Mouse (Mus musculus) kidney, embryonic 15.5 days (tissue): ENCODE results near the gene Bok. TPM values are rescaled to one million over a fixed set of nuclear protein-coding genes. Genes with fewer than 3 reads are reported as not detected.
A peak's percentile ranks its signal among the peaks of the same experiment; 100 is the strongest.

ENCODE experiments used
- ATAC-seq: fragments of 200-750 bp; cut with Nextera tagmentation; replicated peaks from 2 replicates; pipeline ENCODE4 v1.8.0; 2017; ENCODE audit warnings: moderate TSS enrichment; ENCODE audit not compliant: low FRiP score
- H3K27ac ChIP-seq: fragments of 300-500 bp; sonication (generic); 2 replicates; pipeline ENCODE4 v1.5.1; 2015; ENCODE audit warnings: mild to moderate bottlenecking, inconsistent platforms
- H3K27me3 ChIP-seq: fragments of 300-500 bp; sonication (generic); 2 replicates; pipeline ENCODE4 v1.6.1; 2015; ENCODE audit warnings: inconsistent platforms
- H3K36me3 ChIP-seq: fragments of 300-500 bp; sonication (generic); 2 replicates; pipeline ENCODE4 v1.6.1; 2015; ENCODE audit warnings: inconsistent platforms
- H3K4me1 ChIP-seq: fragments of 300-500 bp; sonication (generic); 2 replicates; pipeline ENCODE4 v1.6.1; 2015; ENCODE audit warnings: inconsistent platforms
- H3K4me2 ChIP-seq: fragments of 300-500 bp; sonication (generic); 2 replicates; pipeline ENCODE4 v1.6.1; 2015; ENCODE audit warnings: moderate library complexity, mild to moderate bottlenecking, inconsistent platforms
- H3K4me3 ChIP-seq: fragments of 300-500 bp; sonication (generic); replicated peaks from 2 replicates; pipeline ENCODE4 v1.5.1; 2015; ENCODE audit warnings: mild to moderate bottlenecking, inconsistent platforms
- H3K9ac ChIP-seq: fragments of 300-500 bp; sonication (generic); 2 replicates; pipeline ENCODE4 v1.6.1; 2015; ENCODE audit warnings: mild to moderate bottlenecking, inconsistent platforms
- H3K9me3 ChIP-seq: fragments of 300-500 bp; sonication (generic); replicated peaks from 2 replicates; pipeline ENCODE4 v1.6.1; 2016; ENCODE audit warnings: inconsistent platforms
- WGBS: fragments of 180-500 bp; shearing (Covaris S2); methylation state at CpG from one replicate; pipeline ENCODE4 v1.1.7; 2015; ENCODE audit warnings: mixed read lengths; 5-methylcytosine and 5-hydroxymethylcytosine counted together
- polyA plus RNA-seq: library from polyadenylated mRNA; unstranded; fragments of >200 nt; fragmentation: Nextera tagmentation; extraction: Ambion mirVana; gene quantifications from 2 replicates; pipeline ENCODE4 v1.2.1, GENCODE M21; 2015

The Bok gene
- polyA plus RNA-seq, 1 experiment from 2014 or later, result 92.8 TPM

- H3K9me3 ChIP-seq, result no peaks in the 10 kb centered on the region
- WGBS, result 87% methylated on average over 5 of the region's 5 CpGs
- no peak overlapping the region for H3K9ac ChIP-seq
- no peaks in the 10 kb centered on the region for H3K4me1 ChIP-seq
- H3K4me3 ChIP-seq, result no peak overlapping the region
- no peak for ATAC-seq
- H3K36me3 ChIP-seq, result peaks cover 24% of the 10 kb centered on the region
- H3K27ac ChIP-seq, result no peak overlapping the region
- no peak overlapping the region for H3K4me2 ChIP-seq
- H3K27me3 ChIP-seq, result no peaks in the 10 kb centered on the region
These were observed 40.2 kb downstream of the Bok start for GRCm38 (mm10) chr1:93725665-93726064.

- no peaks in the 10 kb centered on the region for H3K9me3 ChIP-seq
- peaks cover 20% of the 10 kb centered on the region for H3K36me3 ChIP-seq
- 89% methylated on average over 3 of the region's 3 CpGs for WGBS
- H3K4me1 ChIP-seq, result no peaks in the 10 kb centered on the region
- no peaks in the 10 kb centered on the region for H3K27me3 ChIP-seq
- no peak overlapping the region for H3K4me2 ChIP-seq
- no peak overlapping the region for H3K9ac ChIP-seq
- no peak overlapping the region for H3K27ac ChIP-seq
- no peak overlapping the region for H3K4me3 ChIP-seq
- no peak for ATAC-seq
These were observed 40.7 kb downstream of the Bok start for GRCm38 (mm10) chr1:93726116-93726515.

- H3K9me3 ChIP-seq, result no peaks in the 10 kb centered on the region
- WGBS, result 50% methylated on average over 3 of the region's 3 CpGs
- H3K36me3 ChIP-seq, result peaks cover 20% of the 10 kb centered on the region
These were observed 41.5 kb downstream of the Bok start for GRCm38 (mm10) chr1:93726974-93727373.

GRCm38 (mm10) chr1:93731103-93731502 lies 45.6 kb downstream of the Bok start:
- Histone ChIP-seq H3K9me3 (no peaks in the 10 kb centered on the region), H3K27me3 (no peaks in the 10 kb centered on the region), H3K36me3 (peaks cover 4% of the 10 kb centered on the region; the same call in 1 of the 2 replicates), H3K27ac (no peak overlapping the region), H3K4me1 (no peaks in the 10 kb centered on the region), H3K4me2 (peak overlapping the region; percentile 14; the same call in 1 of the 2 replicates), H3K4me3 (no peak overlapping the region), H3K9ac (no peak overlapping the region)
- ATAC-seq, result no peak
- 88% methylated on average over 5 of the region's 5 CpGs for WGBS

More at GRCm38 (mm10) chr1:93726974-93727373, 41.5 kb downstream of the Bok start:
- Histone ChIP-seq H3K4me3 (no peak overlapping the region), H3K4me1 (no peaks in the 10 kb centered on the region), H3K4me2 (no peak overlapping the region), H3K27me3 (no peaks in the 10 kb centered on the region), H3K27ac (no peak overlapping the region), H3K9ac (no peak overlapping the region)
- ATAC-seq, result peak; percentile 47

- Histone ChIP-seq H3K27me3 (no peaks in the 10 kb centered on the region), H3K36me3 (peaks cover 4% of the 10 kb centered on the region; the same call in 1 of the 2 replicates), H3K4me1 (no peaks in the 10 kb centered on the region), H3K9ac (no peak overlapping the region), H3K4me2 (no peak overlapping the region), H3K27ac (no peak overlapping the region), H3K4me3 (no peak overlapping the region), H3K9me3 (no peaks in the 10 kb centered on the region)
- no peak for ATAC-seq
- WGBS, result 33% methylated on average over 3 of the region's 3 CpGs
These were observed 46.4 kb downstream of the Bok start for GRCm38 (mm10) chr1:93731880-93732281.

- Histone ChIP-seq H3K4me1 (no peaks in the 10 kb centered on the region), H3K27ac (no peak overlapping the region), H3K27me3 (no peaks in the 10 kb centered on the region), H3K4me2 (no peak overlapping the region), H3K4me3 (no peak overlapping the region), H3K9me3 (no peaks in the 10 kb centered on the region), H3K36me3 (peaks cover 4% of the 10 kb centered on the region), H3K9ac (no peak overlapping the region)
- 88% methylated on average over 3 of the region's 3 CpGs for WGBS
- no peak for ATAC-seq
These were observed 50.4 kb downstream of the Bok start for GRCm38 (mm10) chr1:93735859-93736258.

GRCm38 (mm10) chr1:93737711-93738110 lies 52.3 kb downstream of the Bok start:
- Histone ChIP-seq H3K9ac (no peak overlapping the region), H3K27ac (no peak overlapping the region), H3K9me3 (no peaks in the 10 kb centered on the region), H3K4me1 (0 out of 2 replicates have a peak, but pooled peaks cover 2% of the 10 kb centered on the region), H3K27me3 (no peaks in the 10 kb centered on the region), H3K4me2 (no peak overlapping the region), H3K4me3 (no peak overlapping the region), H3K36me3 (peaks cover 5% of the 10 kb centered on the region)
- ATAC-seq, result no peak
- WGBS, result 96% methylated on average over 5 of the region's 5 CpGs

- H3K27ac ChIP-seq, result no peak overlapping the region
- H3K4me2 ChIP-seq, result no peak overlapping the region
- H3K27me3 ChIP-seq, result no peaks in the 10 kb centered on the region
- H3K9ac ChIP-seq, result no peak overlapping the region
- 87% methylated on average over 2 of the region's 2 CpGs for WGBS
- H3K4me1 ChIP-seq, result peaks cover 4% of the 10 kb centered on the region; the same call in 1 of the 2 replicates
- no peaks in the 10 kb centered on the region for H3K9me3 ChIP-seq
- no peak for ATAC-seq
- peaks cover 12% of the 10 kb centered on the region for H3K36me3 ChIP-seq
- no peak overlapping the region for H3K4me3 ChIP-seq
These were observed 55.2 kb downstream of the Bok start for GRCm38 (mm10) chr1:93740671-93741070.

GRCm38 (mm10) chr1:93741987-93742386 lies 56.5 kb downstream of the Bok start:
- peaks cover 15% of the 10 kb centered on the region for H3K4me1 ChIP-seq
- peaks cover 16% of the 10 kb centered on the region for H3K36me3 ChIP-seq
- no peak overlapping the region for H3K9ac ChIP-seq
- no peak overlapping the region for H3K4me2 ChIP-seq
- H3K27ac ChIP-seq, result no peak overlapping the region
- no peaks in the 10 kb centered on the region for H3K27me3 ChIP-seq
- ATAC-seq, result no peak
- 75% methylated on average over 4 of the region's 4 CpGs for WGBS
- H3K4me3 ChIP-seq, result no peak overlapping the region
- no peaks in the 10 kb centered on the region for H3K9me3 ChIP-seq

GRCm38 (mm10) chr1:93742910-93743309 lies 57.5 kb downstream of the Bok start:
- H3K36me3 ChIP-seq, result peaks cover 16% of the 10 kb centered on the region
- no peaks in the 10 kb centered on the region for H3K27me3 ChIP-seq
- H3K27ac ChIP-seq, result no peak overlapping the region
- no peak overlapping the region for H3K4me2 ChIP-seq
- peaks cover 15% of the 10 kb centered on the region for H3K4me1 ChIP-seq
- H3K9ac ChIP-seq, result no peak overlapping the region
- H3K4me3 ChIP-seq, result no peak overlapping the region
- no peak for ATAC-seq
- H3K9me3 ChIP-seq, result no peaks in the 10 kb centered on the region

Other genes starting within 250 kb of the Bok start
- gene Hdlbp, start 206.8 kb upstream of the Bok start, polyA plus RNA-seq, result 154 and 158 TPM in 2 replicates
- gene Farp2, start 173.6 kb upstream of the Bok start, polyA plus RNA-seq, result 7.9 and 9.2 TPM in 2 replicates
- 169 and 180 TPM in 2 replicates for gene Stk25, start 27.0 kb upstream of the Bok start, polyA plus RNA-seq
- gene Atg4b, start 65.8 kb downstream of the Bok start, polyA plus RNA-seq, result 86.5 and 88.1 TPM in 2 replicates
- 61.1 and 63.7 TPM in 2 replicates for gene Thap4, start 69.2 kb downstream of the Bok start, polyA plus RNA-seq
- 251 and 258 TPM in 2 replicates for gene Dtymk, start 116.3 kb downstream of the Bok start, polyA plus RNA-seq
- 19.0 and 19.3 TPM in 2 replicates for gene Ing5, start 118.3 kb downstream of the Bok start, polyA plus RNA-seq
- 14.1 and 16.5 TPM in 2 replicates for gene D2hgdh, start 139.2 kb downstream of the Bok start, polyA plus RNA-seq
- 0.34 TPM in 1 of 2 replicates, not detected in the other for gene Gal3st2, start 175.6 kb downstream of the Bok start, polyA plus RNA-seq
- not detected in 2 replicates for gene Gal3st2b, start 232.7 kb downstream of the Bok start, polyA plus RNA-seq